Mouse (Mus musculus) lung, embryonic 15.5 days (tissue): Measurements from ENCODE around the gene Aco2. TPM values are rescaled to one million over a fixed set of nuclear protein-coding genes. Genes with fewer than 3 reads are reported as not detected.

Experiments
- ATAC-seq: fragments of 200-750 bp; cut with Nextera tagmentation; 2 replicates; pipeline ENCODE4 v1.8.0; 2017; ENCODE audit warnings: moderate number of reproducible peaks, borderline replicate concordance; ENCODE audit not compliant: low FRiP score, low TSS enrichment; ENCODE audit errors: extremely low read depth
- H3K27ac ChIP-seq: fragments of 300-500 bp; sonication (generic); 2 replicates; pipeline ENCODE4 v1.5.1; 2015; ENCODE audit warnings: moderate library complexity, mild to moderate bottlenecking, inconsistent platforms
- H3K27me3 ChIP-seq: fragments of 300-500 bp; sonication (generic); 2 replicates; pipeline ENCODE4 v1.6.1; 2015; ENCODE audit warnings: inconsistent platforms
- H3K36me3 ChIP-seq: fragments of 300-500 bp; sonication (generic); 2 replicates; pipeline ENCODE4 v1.6.1; 2015; ENCODE audit warnings: inconsistent platforms
- H3K4me1 ChIP-seq: fragments of 300-500 bp; sonication (generic); 2 replicates; pipeline ENCODE4 v1.6.1; 2015; ENCODE audit warnings: inconsistent platforms
- H3K4me2 ChIP-seq: fragments of 300-500 bp; sonication (generic); 2 replicates; pipeline ENCODE4 v1.6.1; 2015; ENCODE audit warnings: inconsistent platforms, mild to moderate bottlenecking, moderate library complexity
- H3K4me3 ChIP-seq: fragments of 300-500 bp; sonication (generic); 2 replicates; pipeline ENCODE4 v1.5.1; 2015; ENCODE audit warnings: mild to moderate bottlenecking, inconsistent platforms
- H3K9ac ChIP-seq: fragments of 300-500 bp; sonication (generic); 2 replicates; pipeline ENCODE4 v1.6.1; 2015; ENCODE audit warnings: inconsistent platforms
- H3K9me3 ChIP-seq: fragments of 300-500 bp; sonication (generic); 2 replicates; pipeline ENCODE4 v1.6.1; 2016; ENCODE audit warnings: inconsistent platforms
- WGBS: fragments of 180-500 bp; shearing (Covaris S2); methylation state at CpG from one replicate; pipeline ENCODE4 v1.1.7; 2015; 5-methylcytosine and 5-hydroxymethylcytosine counted together
- polyA plus RNA-seq: library from polyadenylated mRNA; unstranded; fragments of >200 nt; fragmentation: Nextera tagmentation; extraction: Ambion mirVana; gene quantifications from 2 replicates; pipeline ENCODE4 v1.2.1, GENCODE M21; 2015

The Aco2 gene
- polyA plus RNA-seq, 1 experiment from 2014 or later = 173 TPM

DNA sequence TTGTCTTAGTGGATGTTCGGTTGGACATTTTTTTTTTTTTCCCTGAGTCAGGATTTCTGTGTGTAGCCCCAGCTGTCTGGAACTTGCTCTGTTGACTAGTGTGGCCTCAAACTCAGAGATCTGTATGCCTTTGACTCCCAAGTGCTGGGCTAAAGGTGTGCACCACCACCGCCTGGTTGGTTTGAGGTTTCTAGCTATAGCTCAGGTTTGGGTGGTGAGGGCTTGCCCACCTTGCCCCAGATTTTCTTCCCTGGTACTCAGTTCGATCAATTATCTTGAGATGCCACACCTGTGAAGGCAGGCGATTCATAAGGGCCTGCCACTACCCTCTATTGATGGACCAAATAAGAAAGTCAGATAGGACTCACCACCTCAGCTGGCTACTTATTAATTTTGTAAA, 24.9 kb upstream of the Aco2 start:
- 77% methylated on average over 4 of the region's 4 CpGs for WGBS
- ATAC-seq = no peak
- peaks cover 42% of the 10 kb centered on the region for H3K36me3 ChIP-seq

DNA sequence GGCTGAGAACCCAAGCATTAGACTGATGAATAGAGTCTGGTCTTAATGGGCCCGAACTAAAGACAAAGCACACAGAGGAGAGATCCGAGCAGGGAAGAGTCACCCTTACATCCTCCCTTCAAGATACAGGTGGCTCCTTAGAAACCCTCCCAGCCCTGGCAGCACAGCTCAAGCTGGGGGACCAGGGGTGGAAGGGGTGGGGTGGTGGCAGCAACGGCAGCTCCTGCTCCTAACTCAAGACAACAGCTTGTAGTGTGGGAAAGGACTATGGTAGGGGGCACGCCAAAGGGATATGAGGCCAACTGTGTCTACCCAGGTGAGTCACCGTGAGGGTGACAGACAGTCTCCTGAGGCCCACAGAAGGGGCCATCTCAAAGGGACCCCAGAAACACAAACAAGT, 24.2 kb upstream of the Aco2 start:
- Histone ChIP-seq H3K4me1 (no peaks in the 10 kb centered on the region), H3K9me3 (no peaks in the 10 kb centered on the region), H3K36me3 (peaks cover 44% of the 10 kb centered on the region), H3K4me3 (no peak overlapping the region), H3K27me3 (no peaks in the 10 kb centered on the region), H3K9ac (no peak overlapping the region), H3K27ac (no peak overlapping the region), H3K4me2 (no peak overlapping the region)
- WGBS = 80% methylated on average over 5 of the region's 5 CpGs
- no peak for ATAC-seq

More for the DNA sequence above, 24.9 kb upstream of the Aco2 start:
- H3K9ac ChIP-seq = no peak overlapping the region
- H3K27ac ChIP-seq = no peak overlapping the region
- H3K4me3 ChIP-seq = no peak overlapping the region
- H3K4me1 ChIP-seq = no peaks in the 10 kb centered on the region
- H3K27me3 ChIP-seq = no peaks in the 10 kb centered on the region
- no peaks in the 10 kb centered on the region for H3K9me3 ChIP-seq
- H3K4me2 ChIP-seq = no peak overlapping the region

DNA sequence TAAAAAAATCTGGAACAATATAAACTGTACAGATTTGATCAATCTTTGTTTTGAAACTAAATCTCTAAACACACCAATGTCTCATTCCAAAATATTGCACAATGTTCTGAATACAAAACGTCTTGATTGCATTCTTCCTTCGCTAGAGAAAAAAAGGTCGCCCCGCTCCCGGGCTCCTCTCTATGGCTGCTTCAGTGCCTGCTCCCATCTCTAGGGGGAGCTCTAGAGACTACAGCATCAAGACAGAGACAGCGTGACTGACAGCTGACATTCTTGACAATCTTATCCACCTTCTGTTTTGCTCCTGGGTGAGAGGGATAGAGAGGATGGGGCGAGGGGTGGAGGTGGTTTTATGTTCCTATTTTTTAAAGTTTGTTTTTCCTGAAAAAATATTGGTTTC, 23.8 kb upstream of the Aco2 start:
- ATAC-seq = no peak
- WGBS = 27% methylated on average over 7 of the region's 7 CpGs

DNA sequence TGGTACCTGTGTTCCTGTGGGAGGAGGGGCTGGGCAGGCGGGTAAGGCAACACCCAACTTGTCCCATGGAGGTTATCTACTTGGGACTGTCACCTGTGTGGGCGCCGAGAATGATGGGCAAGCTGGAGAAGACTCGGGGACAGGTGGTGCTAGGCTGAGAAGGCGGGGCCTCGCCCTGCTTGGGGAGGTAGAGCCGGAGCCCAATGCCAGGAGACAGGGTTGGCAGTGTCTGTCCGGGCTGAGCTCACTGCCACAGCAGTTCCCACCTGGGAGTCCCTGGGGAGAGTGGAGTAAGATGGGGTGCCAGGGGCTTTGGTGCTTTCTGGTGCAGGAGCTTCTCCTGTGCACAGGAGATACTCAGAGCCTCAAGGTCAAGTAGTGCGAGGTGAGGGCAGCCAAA, 23.0 kb upstream of the Aco2 start:
- no peak overlapping the region for H3K4me2 ChIP-seq
- no peaks in the 10 kb centered on the region for H3K27me3 ChIP-seq
- H3K4me1 ChIP-seq = no peaks in the 10 kb centered on the region
- no peak for ATAC-seq
- no peak overlapping the region for H3K9ac ChIP-seq
- H3K36me3 ChIP-seq = peaks cover 51% of the 10 kb centered on the region
- no peaks in the 10 kb centered on the region for H3K9me3 ChIP-seq
- no peak overlapping the region for H3K4me3 ChIP-seq
- no peak overlapping the region for H3K27ac ChIP-seq
- WGBS = 79% methylated on average over 9 of the region's 9 CpGs

More for the DNA sequence above, 23.8 kb upstream of the Aco2 start:
- Histone ChIP-seq H3K4me3 (no peak overlapping the region), H3K27me3 (no peaks in the 10 kb centered on the region), H3K4me1 (no peaks in the 10 kb centered on the region), H3K9ac (no peak overlapping the region), H3K9me3 (no peaks in the 10 kb centered on the region), H3K27ac (no peak overlapping the region), H3K4me2 (no peak overlapping the region), H3K36me3 (peaks cover 44% of the 10 kb centered on the region)

DNA sequence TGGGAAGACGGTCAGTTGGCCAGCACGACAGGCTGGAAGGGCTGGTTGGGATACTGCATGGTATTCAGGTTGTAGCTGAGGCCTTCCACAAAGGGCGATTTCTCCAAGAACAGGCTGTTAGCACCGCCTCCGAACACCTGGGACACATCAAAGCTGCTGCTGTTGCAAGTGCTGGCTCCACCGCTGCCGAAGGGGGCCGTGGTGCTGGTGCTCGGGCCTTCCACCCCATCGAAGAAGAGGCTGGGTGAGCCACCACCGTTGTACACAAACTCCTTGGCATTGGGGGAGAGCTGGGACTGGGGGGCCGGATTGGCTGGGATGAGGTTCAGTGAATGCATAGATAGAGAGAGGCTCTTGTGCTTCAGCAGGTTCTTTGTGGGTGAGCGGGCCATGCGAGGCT, 21.4 kb upstream of the Aco2 start:
- Histone ChIP-seq H3K27me3 (no peaks in the 10 kb centered on the region), H3K27ac (no peak overlapping the region), H3K9me3 (no peaks in the 10 kb centered on the region), H3K4me1 (peaks cover 7% of the 10 kb centered on the region; the same call in 1 of the 2 replicates), H3K4me3 (no peak overlapping the region), H3K9ac (no peak overlapping the region), H3K36me3 (peaks cover 56% of the 10 kb centered on the region), H3K4me2 (no peak overlapping the region)
- no peak for ATAC-seq
- WGBS = 74% methylated on average over 14 of the region's 14 CpGs

DNA sequence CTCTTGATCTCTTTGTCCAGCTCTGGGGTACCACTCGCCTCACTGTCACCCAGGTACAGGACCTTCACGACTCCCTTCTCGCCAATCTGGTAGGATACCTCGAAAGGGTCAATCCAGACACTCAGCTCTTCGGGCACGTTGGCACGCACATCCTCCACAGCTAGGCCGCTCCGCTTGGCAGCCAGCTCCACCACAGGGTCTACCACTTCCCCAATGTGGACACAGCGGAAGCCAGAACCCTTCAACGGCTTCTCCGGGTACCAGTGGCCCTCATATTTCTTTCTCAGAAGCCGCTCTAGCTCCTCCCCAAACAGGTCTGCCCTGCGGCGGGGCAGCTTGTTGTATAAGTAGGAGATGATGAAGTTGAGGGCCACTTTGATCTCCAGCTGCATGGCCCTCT, 20.7 kb upstream of the Aco2 start:
- Histone ChIP-seq H3K4me2 (no peak overlapping the region), H3K36me3 (peaks cover 56% of the 10 kb centered on the region), H3K9me3 (no peaks in the 10 kb centered on the region), H3K27ac (no peak overlapping the region), H3K27me3 (no peaks in the 10 kb centered on the region), H3K4me3 (no peak overlapping the region), H3K4me1 (peaks cover 10% of the 10 kb centered on the region; the same call in 1 of the 2 replicates), H3K9ac (no peak overlapping the region)
- ATAC-seq = no peak
- WGBS = 90% methylated on average over 15 of the region's 15 CpGs

DNA sequence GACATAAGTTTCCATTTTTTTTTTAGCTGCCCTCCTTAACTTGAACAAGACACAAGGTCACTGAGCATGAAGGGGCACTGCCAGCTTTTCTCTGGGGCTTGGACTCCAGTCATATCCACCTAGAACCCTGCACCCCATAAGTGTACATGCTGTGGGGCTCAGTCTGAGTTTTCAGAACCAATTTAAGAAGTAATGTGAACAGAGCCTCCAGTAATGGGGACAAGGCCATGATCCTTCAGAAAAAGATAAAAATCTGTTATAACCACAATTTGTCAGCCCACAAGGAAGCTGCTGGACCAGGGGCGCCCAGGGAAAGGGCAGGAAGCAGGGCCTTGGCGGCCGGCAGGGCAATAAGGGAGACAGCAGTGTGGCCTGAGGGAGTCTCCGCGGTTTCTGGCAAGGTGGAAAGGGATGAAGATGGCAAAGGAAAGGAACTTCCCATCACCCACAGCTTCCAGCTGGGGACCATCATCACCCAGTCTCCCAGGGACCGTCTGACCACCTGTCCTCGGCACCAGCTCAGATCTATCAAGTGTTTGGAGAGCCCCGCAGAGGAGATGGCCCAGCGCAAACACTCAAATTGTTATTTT, 19.6 kb upstream of the Aco2 start:
- Histone ChIP-seq H3K27me3 (no peaks in the 10 kb centered on the region), H3K4me2 (no peak overlapping the region), H3K4me3 (no peak overlapping the region), H3K9ac (no peak overlapping the region), H3K36me3 (peaks cover 52% of the 10 kb centered on the region), H3K9me3 (no peaks in the 10 kb centered on the region), H3K4me1 (peaks cover 14% of the 10 kb centered on the region; the same call in 1 of the 2 replicates), H3K27ac (no peak overlapping the region)
- no peak for ATAC-seq
- WGBS = 77% methylated on average over 9 of the region's 9 CpGs

DNA sequence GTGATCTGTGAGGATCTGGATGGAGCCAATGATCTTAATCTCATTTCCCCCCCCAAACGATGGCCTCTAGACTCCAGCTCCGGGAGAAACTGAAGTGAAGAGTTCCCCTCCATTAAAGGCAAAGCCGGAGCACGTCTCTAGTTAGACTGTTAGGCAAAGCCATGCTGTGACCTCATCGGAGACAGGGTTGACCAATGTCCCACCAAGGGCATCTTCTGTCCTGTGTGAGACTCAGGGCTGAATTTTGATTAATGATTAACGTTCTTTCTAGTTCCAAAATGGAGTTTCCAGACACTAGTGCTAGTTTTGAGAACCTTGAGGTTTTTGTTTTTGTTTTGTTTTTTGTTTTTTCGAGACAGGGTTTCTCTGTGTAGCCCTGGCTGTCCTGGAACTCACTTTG, 19.0 kb upstream of the Aco2 start:
- no peak for ATAC-seq
- no peak overlapping the region for H3K4me3 ChIP-seq
- peaks cover 48% of the 10 kb centered on the region for H3K36me3 ChIP-seq
- H3K9me3 ChIP-seq = no peaks in the 10 kb centered on the region
- 82% methylated on average over 7 of the region's 7 CpGs for WGBS
- no peak overlapping the region for H3K4me2 ChIP-seq
- H3K9ac ChIP-seq = no peak overlapping the region
- H3K4me1 ChIP-seq = peaks cover 14% of the 10 kb centered on the region; the same call in 1 of the 2 replicates
- no peak overlapping the region for H3K27ac ChIP-seq
- H3K27me3 ChIP-seq = no peaks in the 10 kb centered on the region

DNA sequence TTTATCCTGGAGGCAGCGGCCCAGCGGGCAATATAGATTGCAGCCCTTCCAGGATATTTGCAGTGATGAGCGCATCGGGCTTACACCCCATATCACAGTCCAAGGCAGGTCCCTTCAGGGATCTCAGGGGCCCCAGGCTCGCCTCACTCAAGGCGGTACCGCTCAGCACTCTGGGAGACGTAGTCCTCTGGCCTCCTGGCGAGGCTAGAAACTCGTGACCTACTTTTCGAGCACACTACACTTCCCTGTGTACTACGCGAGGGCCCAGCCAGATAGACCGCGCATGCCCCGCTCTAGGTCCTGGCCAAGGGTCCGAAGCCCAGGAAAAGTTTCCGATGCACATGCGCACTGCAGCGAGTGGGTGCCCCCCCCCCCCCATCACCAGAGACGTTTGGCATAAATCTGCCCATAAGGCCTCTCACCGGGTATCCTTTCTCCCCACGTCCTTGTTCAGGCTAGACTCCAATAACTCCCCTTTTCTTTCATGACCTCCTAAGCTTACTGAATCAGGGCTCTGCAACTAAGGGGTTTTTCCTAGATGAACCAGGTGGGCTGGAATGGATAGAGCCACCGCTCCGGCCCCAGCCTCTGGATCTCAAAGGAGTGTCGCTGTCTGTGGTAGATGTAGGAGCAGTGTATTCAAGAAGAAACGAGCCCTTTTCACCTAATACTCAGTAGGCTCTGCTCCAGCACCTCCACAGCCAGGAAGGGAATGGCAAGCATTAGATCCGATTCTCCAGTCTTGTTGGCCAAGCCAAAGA, 15.9 kb upstream of the Aco2 start:
- Histone ChIP-seq H3K27ac (peak overlapping the region; percentile 98), H3K4me3 (peak overlapping the region; percentile 76), H3K9ac (peak overlapping the region; percentile 87), H3K4me2 (peak overlapping the region; percentile 86), H3K36me3 (peaks cover 23% of the 10 kb centered on the region), H3K4me1 (peaks cover 25% of the 10 kb centered on the region), H3K9me3 (no peaks in the 10 kb centered on the region), H3K27me3 (no peaks in the 10 kb centered on the region)
- ATAC-seq = peak; percentile 84
- WGBS = under 1% methylated on average over 28 of the region's 28 CpGs

DNA sequence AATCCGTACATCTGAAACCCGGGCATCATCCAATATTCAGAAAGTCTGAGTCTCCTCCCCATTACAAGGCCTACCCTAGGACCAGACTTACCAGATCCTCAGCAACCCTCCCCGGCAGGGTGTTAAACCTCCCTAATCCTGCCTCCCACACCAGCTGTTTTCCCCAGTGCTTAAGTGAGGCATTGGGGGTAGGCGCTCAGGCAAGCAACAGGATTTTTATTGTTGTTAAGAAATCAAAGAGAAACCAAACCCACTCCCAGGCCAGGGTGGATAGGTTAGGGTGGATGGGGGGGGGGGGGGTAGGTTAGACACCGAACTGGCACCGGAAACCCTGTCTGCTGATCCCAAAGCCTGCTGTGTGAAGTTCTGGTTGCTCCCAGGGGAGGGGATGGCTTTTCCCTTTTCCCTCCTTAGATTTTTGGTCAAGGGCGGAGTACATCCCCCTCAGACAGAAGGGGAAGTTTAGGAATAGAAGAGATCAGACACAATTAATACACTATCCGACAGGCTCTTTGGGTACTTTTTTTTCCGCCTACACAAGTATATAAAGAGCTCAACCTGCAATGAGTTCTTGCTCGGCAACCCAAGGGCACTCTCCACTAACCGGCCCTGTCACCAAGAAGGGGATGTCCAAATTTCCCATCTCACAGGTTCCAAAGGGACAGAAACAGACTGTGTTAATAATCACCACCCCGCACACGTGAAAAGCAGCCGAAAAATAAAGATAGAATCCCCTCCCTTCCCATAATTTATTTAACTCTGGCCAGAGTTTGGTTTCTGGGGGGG, 15.0 kb upstream of the Aco2 start:
- Histone ChIP-seq H3K9ac (peak overlapping the region; percentile 87), H3K36me3 (peaks cover 14% of the 10 kb centered on the region), H3K27ac (peak overlapping the region; percentile 98), H3K4me2 (peak overlapping the region; percentile 86), H3K4me1 (peaks cover 25% of the 10 kb centered on the region), H3K27me3 (no peaks in the 10 kb centered on the region), H3K9me3 (no peaks in the 10 kb centered on the region), H3K4me3 (peak overlapping the region; percentile 76)
- WGBS = under 1% methylated on average over 14 of the region's 14 CpGs
- ATAC-seq = no peak

DNA sequence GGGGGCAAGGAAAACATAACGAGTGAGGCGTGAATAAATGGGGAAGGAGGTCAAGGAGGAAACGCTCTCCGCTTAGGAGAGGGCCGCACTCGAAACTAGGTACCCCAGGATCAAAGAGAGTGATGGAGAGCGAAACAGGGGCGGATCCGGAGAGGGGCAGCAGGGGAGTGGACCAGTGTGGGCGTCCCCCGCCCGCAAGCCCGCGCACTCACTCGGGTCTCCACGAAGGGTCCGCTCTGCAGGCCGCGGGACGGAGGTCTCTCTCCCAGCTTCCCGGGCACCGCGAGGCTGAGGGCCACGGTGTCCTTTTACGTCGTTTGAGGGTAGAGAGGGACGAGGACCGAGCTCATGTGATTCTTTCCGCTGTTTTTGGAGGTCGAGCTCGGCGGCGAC, 14.4 kb upstream of the Aco2 start:
- WGBS = 0% methylated on average over 33 of the region's 33 CpGs
- no peak for ATAC-seq

DNA sequence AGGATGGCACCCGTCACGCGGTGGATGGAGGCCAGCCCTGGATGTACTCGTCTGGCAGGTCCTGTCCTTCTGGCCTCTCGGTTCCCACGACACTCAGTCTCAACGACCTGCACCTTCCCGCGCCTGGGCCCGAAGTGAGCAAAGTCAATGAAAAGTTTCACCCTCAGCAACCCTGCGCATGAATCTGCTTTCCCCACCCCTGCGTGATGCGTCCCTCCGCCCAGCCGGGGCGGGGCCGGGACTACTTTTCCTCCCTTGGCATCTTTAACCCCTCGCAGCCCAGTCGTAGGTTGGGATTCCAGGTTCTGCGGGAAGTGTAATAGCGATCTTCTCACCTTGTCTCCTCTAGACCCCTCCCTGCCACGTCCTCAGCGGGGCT, 14.0 kb upstream of the Aco2 start:
- Histone ChIP-seq H3K9me3 (no peaks in the 10 kb centered on the region), H3K36me3 (peaks cover 12% of the 10 kb centered on the region), H3K9ac (peak overlapping the region; percentile 87), H3K27ac (peak overlapping the region; percentile 98), H3K27me3 (no peaks in the 10 kb centered on the region), H3K4me3 (peak overlapping the region; percentile 76), H3K4me1 (peaks cover 25% of the 10 kb centered on the region), H3K4me2 (peak overlapping the region; percentile 86)
- WGBS = 0% methylated on average over 23 of the region's 23 CpGs
- peak; percentile 25 for ATAC-seq

More for the DNA sequence above, 14.4 kb upstream of the Aco2 start:
- Histone ChIP-seq H3K4me2 (peak overlapping the region; percentile 86), H3K27me3 (no peaks in the 10 kb centered on the region), H3K36me3 (peaks cover 12% of the 10 kb centered on the region), H3K9ac (peak overlapping the region; percentile 87), H3K27ac (peak overlapping the region; percentile 98), H3K4me1 (peaks cover 25% of the 10 kb centered on the region), H3K9me3 (no peaks in the 10 kb centered on the region), H3K4me3 (peak overlapping the region; percentile 76)
